Mouse (Mus musculus) G1E (cell line): ENCODE measurements around the gene Hfe.

Experiments
- CTCF ChIP-seq: IDR thresholded peaks from 2 replicates; pipeline ENCODE4 v1.5.1; 2012; ENCODE audit warnings: low read depth, low read length, inconsistent platforms, mixed read lengths
- GATA1 ChIP-seq: IDR thresholded peaks from 2 replicates; pipeline ENCODE4 v1.6.1; 2012; ENCODE audit warnings: borderline replicate concordance, low read length, inconsistent platforms, mixed read lengths

DNA sequence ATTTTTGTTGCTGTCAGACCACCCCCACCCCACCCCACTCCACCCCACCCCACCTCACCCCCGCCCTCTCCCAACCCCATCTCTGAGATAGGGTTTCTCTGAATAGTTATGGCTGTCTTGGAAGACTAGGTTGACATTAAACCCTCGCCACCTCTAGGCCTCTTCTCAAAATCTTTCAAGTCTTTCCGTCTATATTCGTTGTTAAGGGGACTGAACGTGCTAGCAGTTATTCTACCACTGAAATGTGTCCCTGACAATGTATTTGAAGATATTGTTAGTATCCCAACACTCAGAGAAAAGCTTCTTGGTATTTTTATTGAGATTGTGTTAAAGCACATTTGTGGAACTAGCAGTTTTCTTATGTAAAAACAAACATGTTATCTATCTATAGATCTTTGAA lies 30.3 kb upstream of the Hfe start:
- TF ChIP-seq GATA1 (no peak), CTCF (no peak)
